Mouse (Mus musculus) heart, postnatal 25 days (tissue): ENCODE measurements around the gene Reln. TPM values are rescaled to one million over a fixed set of nuclear protein-coding genes. Genes with fewer than 3 reads are reported as not detected.

ENCODE experiments used
- DNase-seq: peaks from one replicate; pipeline ENCODE4 v3.0.0; 2022; ENCODE audit warnings: low spot score
- intact Hi-C: fragments of 180-260 bp; cut with DNase I; formaldehyde crosslinking; loops from one replicate; pipeline ENCODE4 v1.15.1; 2025
- total RNA-seq, 2 experiments: library from RNA; stranded (reverse); gene quantifications; 2 replicates each; pipeline ENCODE4 v1.2.3; 2021

The Reln gene
- total RNA-seq, 2 experiments from 2014 or later, result 3.3 to 3.8 TPM

GRCm38 (mm10) chr5:22028379-22028778 is 316.1 kb downstream of the Reln start:
- intact Hi-C loops, result no loop called here
- DNase-seq, result no peak

- DNase-seq, result no peak
Measured at GRCm38 (mm10) chr5:22027240-22027875, 317.1 kb downstream of the Reln start.

GRCm38 (mm10) chr5:22025746-22026145 is 318.8 kb downstream of the Reln start:
- DNase-seq, result no peak
- intact Hi-C loops, result no loop called here

More at GRCm38 (mm10) chr5:22027240-22027875, 317.1 kb downstream of the Reln start:
- intact Hi-C loops, result no loop called here

- no peak for DNase-seq
- intact Hi-C loops, result no loop called here
Measured at GRCm38 (mm10) chr5:22024108-22024507, 320.4 kb downstream of the Reln start.

- intact Hi-C loops, result no loop called here
- DNase-seq, result no peak
Measured at GRCm38 (mm10) chr5:22017896-22018295, 326.6 kb downstream of the Reln start.

- DNase-seq, result no peak
- intact Hi-C loops, result no loop called here
Measured at GRCm38 (mm10) chr5:22014459-22014858, 330.0 kb downstream of the Reln start.

- DNase-seq, result no peak
- intact Hi-C loops, result no loop called here
Measured at GRCm38 (mm10) chr5:22009142-22009541, 335.4 kb downstream of the Reln start.

GRCm38 (mm10) chr5:22007304-22008059 is 337.0 kb downstream of the Reln start:
- intact Hi-C loops, result no loop called here

GRCm38 (mm10) chr5:22003858-22004257 is 340.6 kb downstream of the Reln start:
- intact Hi-C loops, result no loop called here
- DNase-seq, result no peak

More at GRCm38 (mm10) chr5:22007304-22008059, 337.0 kb downstream of the Reln start:
- no peak for DNase-seq

GRCm38 (mm10) chr5:21987711-21988110 is 356.8 kb downstream of the Reln start:
- no peak for DNase-seq
- intact Hi-C loops, result loop anchor here (5.0 kb wide), 1 partner anchor 530 kb away; no protein-coding TSS in a partner anchor

- intact Hi-C loops, result loop anchor here (5.0 kb wide), 1 partner anchor 531 kb away; no protein-coding TSS in a partner anchor
- DNase-seq, result no peak
Measured at GRCm38 (mm10) chr5:21986311-21986710, 358.2 kb downstream of the Reln start.

- intact Hi-C loops, result no loop called here
- DNase-seq, result no peak
Measured at GRCm38 (mm10) chr5:21983021-21983667, 361.4 kb downstream of the Reln start.

- intact Hi-C loops, result no loop called here
- DNase-seq, result no peak
Measured at GRCm38 (mm10) chr5:21981216-21981615, 363.3 kb downstream of the Reln start.

- intact Hi-C loops, result no loop called here
- DNase-seq, result no peak
Measured at GRCm38 (mm10) chr5:21980544-21980943, 364.0 kb downstream of the Reln start.

- intact Hi-C loops, result no loop called here
Measured at GRCm38 (mm10) chr5:21973266-21974010, 371.1 kb downstream of the Reln start.

GRCm38 (mm10) chr5:21961796-21962195 is 382.7 kb downstream of the Reln start:
- intact Hi-C loops, result no loop called here
- no peak for DNase-seq

More at GRCm38 (mm10) chr5:21973266-21974010, 371.1 kb downstream of the Reln start:
- DNase-seq, result no peak

GRCm38 (mm10) chr5:21960151-21960550 is 384.4 kb downstream of the Reln start:
- intact Hi-C loops, result no loop called here

GRCm38 (mm10) chr5:21957586-21957985 is 386.9 kb downstream of the Reln start:
- DNase-seq, result no peak
- intact Hi-C loops, result no loop called here

More at GRCm38 (mm10) chr5:21960151-21960550, 384.4 kb downstream of the Reln start:
- no peak for DNase-seq

- intact Hi-C loops, result no loop called here
- no peak for DNase-seq
Measured at GRCm38 (mm10) chr5:21957061-21957460, 387.4 kb downstream of the Reln start.

GRCm38 (mm10) chr5:21949507-21949897 is 395.0 kb downstream of the Reln start:
- no peak for DNase-seq
- intact Hi-C loops, result no loop called here
